Mouse (Mus musculus): ENCODE measurements around the gene Ctns. TPM values are rescaled to one million over a fixed set of nuclear protein-coding genes. Genes with fewer than 3 reads are reported as not detected.

Gene Ctns
- polyA plus RNA-seq, 1 experiment, result 25.5 TPM

GRCm38 (mm10) chr11:73137591-73138501 lies 61.0 kb downstream of the Ctns start, which contains the start of gene Haspin:
Gene Haspin, minus strand, starts transcription at chr11:73138294.
- TF ChIP-seq CTCF (IDR thresholded peaks at IDR 0.05; ENCODE audit: borderline replicate concordance, extremely low read depth, insufficient read depth, insufficient read length) (peak; percentile 98), POLR2A (IDR thresholded peaks at IDR 0.05; ENCODE audit: borderline replicate concordance, extremely low read depth, insufficient read depth, insufficient read length, poor library complexity, severe bottlenecking) (peak; percentile 45; the same call in 1 of the 2 replicates)
- peak; percentile 95 for DNase-seq (ENCODE audit: low read depth)

DNA sequence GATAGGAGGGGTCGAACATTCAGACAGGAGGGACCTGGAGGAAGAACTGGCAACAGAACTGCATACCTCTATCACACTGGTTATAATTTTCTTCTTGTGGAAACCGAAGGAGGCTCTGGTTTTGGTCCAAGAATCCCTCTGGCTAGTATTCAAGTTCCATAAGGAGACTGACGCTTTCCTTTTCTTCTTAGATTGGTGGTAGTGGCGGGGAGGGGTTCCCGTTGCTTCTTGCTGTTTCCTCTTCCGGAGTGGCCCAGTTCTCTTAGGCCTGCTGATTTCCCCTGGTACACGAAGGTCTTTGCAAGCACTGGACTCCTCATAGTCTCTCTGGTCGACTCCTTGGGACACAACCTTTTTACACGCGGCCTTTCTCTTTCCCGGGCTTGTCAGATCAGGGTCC lies 61.7 kb downstream of the Ctns start:
- peak; percentile 29 for DNase-seq (ENCODE audit: low read depth)
- no peak for TF ChIP-seq CTCF (IDR thresholded peaks at IDR 0.05; ENCODE audit: borderline replicate concordance, extremely low read depth, insufficient read depth, insufficient read length)
- TF ChIP-seq POLR2A (IDR thresholded peaks at IDR 0.05; ENCODE audit: borderline replicate concordance, extremely low read depth, insufficient read depth, insufficient read length, poor library complexity, severe bottlenecking), result no peak

- no peak for DNase-seq (ENCODE audit: low read depth)
- TF ChIP-seq CTCF (IDR thresholded peaks at IDR 0.05; ENCODE audit: borderline replicate concordance, extremely low read depth, insufficient read depth, insufficient read length) (no peak), POLR2A (IDR thresholded peaks at IDR 0.05; ENCODE audit: borderline replicate concordance, extremely low read depth, insufficient read depth, insufficient read length, poor library complexity, severe bottlenecking) (no peak)
These were observed 62.3 kb downstream of the Ctns start for GRCm38 (mm10) chr11:73136587-73136986.

GRCm38 (mm10) chr11:73134222-73134621 lies 64.6 kb downstream of the Ctns start:
- TF ChIP-seq CTCF (IDR thresholded peaks at IDR 0.05; ENCODE audit: borderline replicate concordance, extremely low read depth, insufficient read depth, insufficient read length), result no peak
- TF ChIP-seq POLR2A (IDR thresholded peaks at IDR 0.05; ENCODE audit: borderline replicate concordance, extremely low read depth, insufficient read depth, insufficient read length, poor library complexity, severe bottlenecking), result no peak
- DNase-seq (ENCODE audit: low read depth), result no peak

Other genes with a start within 250 kb of the Ctns start
- gene Atp2a3, start 237.9 kb downstream of the Ctns start, polyA plus RNA-seq (2012; rRNA removed), result 1.0 and 1.4 TPM in 2 replicates
- 0.35 and 0.49 TPM in 2 replicates for gene P2rx1, start 199.9 kb downstream of the Ctns start, polyA plus RNA-seq (2012; rRNA removed)
- 18.7 and 20.9 TPM in 2 replicates for gene Camkk1, start 180.0 kb downstream of the Ctns start, polyA plus RNA-seq (2012; rRNA removed)
- gene Ncbp3, start 151.3 kb downstream of the Ctns start, polyA plus RNA-seq (2012; rRNA removed), result 5.5 and 8.3 TPM in 2 replicates
- 0.08 and 0.13 TPM in 2 replicates for gene Itgae, start 108.5 kb downstream of the Ctns start, polyA plus RNA-seq (2012; rRNA removed)
- 2.1 and 3.2 TPM in 2 replicates for gene Haspin, start 60.7 kb downstream of the Ctns start, polyA plus RNA-seq (2012; rRNA removed)
- 0.44 and 0.53 TPM in 2 replicates for gene P2rx5, start 38.6 kb downstream of the Ctns start, polyA plus RNA-seq (2012; rRNA removed)
- gene Emc6, start 22.0 kb downstream of the Ctns start, polyA plus RNA-seq (2012; rRNA removed), result 74.7 and 115 TPM in 2 replicates
- gene Tax1bp3, start 22.0 kb downstream of the Ctns start, polyA plus RNA-seq (2012; rRNA removed), result 91.6 and 112 TPM in 2 replicates
- 1.5 and 2.0 TPM in 2 replicates for gene Shpk, start 418 bp upstream of the Ctns start, polyA plus RNA-seq (2012; rRNA removed)
- 0.13 and 0.44 TPM in 2 replicates for gene Trpv1, start 35.2 kb upstream of the Ctns start, polyA plus RNA-seq (2012; rRNA removed)
- 0.14 and 0.27 TPM in 2 replicates for gene Trpv3, start 68.3 kb upstream of the Ctns start, polyA plus RNA-seq (2012; rRNA removed)
- 0.57 and 0.82 TPM in 2 replicates for gene Aspa, start 130.6 kb upstream of the Ctns start, polyA plus RNA-seq (2012; rRNA removed)
- gene Gm49340, start 130.7 kb upstream of the Ctns start, polyA plus RNA-seq (2012; rRNA removed), result not detected in 2 replicates
- gene Spata22, start 130.7 kb upstream of the Ctns start, polyA plus RNA-seq (2012; rRNA removed), result 0.05 and 0.08 TPM in 2 replicates
- not detected in 2 replicates for gene Olfr20, start 151.7 kb upstream of the Ctns start, polyA plus RNA-seq (2012; rRNA removed)
- not detected in 2 replicates for gene Olfr376, start 172.2 kb upstream of the Ctns start, polyA plus RNA-seq (2012; rRNA removed)
- gene Olfr1, start 200.6 kb upstream of the Ctns start, polyA plus RNA-seq (2012; rRNA removed), result not detected in 2 replicates
- gene Olfr378, start 229.4 kb upstream of the Ctns start, polyA plus RNA-seq (2012; rRNA removed), result not detected in 2 replicates